Mouse (Mus musculus) G1E (cell line): Measurements from ENCODE around the gene Tenm2. TPM values are rescaled to one million over a fixed set of nuclear protein-coding genes. Genes with fewer than 3 reads are reported as not detected.

Source experiments
- ATAC-seq: 2 replicates; pipeline ENCODE4 v1.8.0; 2016; ENCODE audit warnings: mild to moderate bottlenecking; ENCODE audit not compliant: insufficient number of reproducible peaks, poor library complexity, low FRiP score, severe bottlenecking; ENCODE audit errors: extremely low read depth
- DNase-seq: peaks from one replicate; pipeline ENCODE4 v3.0.0; 2012; ENCODE audit warnings: low spot score
- H3K27me3 ChIP-seq: 2 replicates; pipeline ENCODE4 v1.6.1; 2012; ENCODE audit warnings: mild to moderate bottlenecking, low read length, inconsistent platforms; ENCODE audit not compliant: insufficient read depth
- H3K36me3 ChIP-seq: replicated peaks from 2 replicates; pipeline ENCODE3; 2012; ENCODE audit warnings: mild to moderate bottlenecking, inconsistent platforms
- H3K4me1 ChIP-seq: 2 replicates; pipeline ENCODE4 v1.6.1; 2012; ENCODE audit warnings: low read depth, low read length, inconsistent platforms, mixed read lengths; ENCODE audit not compliant: insufficient read depth
- H3K4me3 ChIP-seq: 2 replicates; pipeline ENCODE4 v1.5.1; 2012; ENCODE audit warnings: low read depth, mild to moderate bottlenecking, inconsistent platforms, low read length, moderate library complexity, mixed read lengths
- H3K9me3 ChIP-seq: replicated peaks from 2 replicates; pipeline ENCODE4 v1.6.1; 2012; ENCODE audit warnings: inconsistent platforms
- CTCF ChIP-seq: IDR thresholded peaks from 2 replicates; pipeline ENCODE4 v1.5.1; 2012; ENCODE audit warnings: low read depth, low read length, inconsistent platforms, mixed read lengths
- GATA1 ChIP-seq: IDR thresholded peaks from 2 replicates; pipeline ENCODE4 v1.6.1; 2012; ENCODE audit warnings: borderline replicate concordance, low read length, inconsistent platforms, mixed read lengths
- GATA2 ChIP-seq: IDR thresholded peaks from 2 replicates; pipeline ENCODE4 v1.6.1; 2012; ENCODE audit warnings: low read depth, low read length, inconsistent platforms, borderline replicate concordance
- POLR2AphosphoS5 ChIP-seq: IDR thresholded peaks from 2 replicates; pipeline ENCODE4 v1.6.1; 2012; ENCODE audit warnings: low read depth, low read length, inconsistent platforms; ENCODE audit not compliant: insufficient replicate concordance
- TAL1 ChIP-seq: conservative IDR thresholded peaks from 2 replicates; pipeline ENCODE4 v1.6.1; 2012; ENCODE audit warnings: low read depth, low read length, inconsistent platforms, mixed read lengths
- polyA plus RNA-seq: library from polyadenylated mRNA; stranded (reverse); fragments of >175 nt; gene quantifications from 2 replicates; pipeline ENCODE4 v1.2.3, GENCODE M21; 2012
- total RNA-seq, 2 experiments: library from RNA; stranded (forward) in 1 of 2; stranded (reverse) in 1 of 2; fragments of 200-1000 nt in 1 of 2; fragments of >200 nt in 1 of 2; fragmentation: Nextera tagmentation in 1 of 2; gene quantifications; 2 replicates each; pipeline ENCODE4 v1.2.3; 2014 to 2017

Tenm2 gene
- total and polyA plus RNA-seq, 3 experiments: 0.44 TPM; not detected in 2

DNA sequence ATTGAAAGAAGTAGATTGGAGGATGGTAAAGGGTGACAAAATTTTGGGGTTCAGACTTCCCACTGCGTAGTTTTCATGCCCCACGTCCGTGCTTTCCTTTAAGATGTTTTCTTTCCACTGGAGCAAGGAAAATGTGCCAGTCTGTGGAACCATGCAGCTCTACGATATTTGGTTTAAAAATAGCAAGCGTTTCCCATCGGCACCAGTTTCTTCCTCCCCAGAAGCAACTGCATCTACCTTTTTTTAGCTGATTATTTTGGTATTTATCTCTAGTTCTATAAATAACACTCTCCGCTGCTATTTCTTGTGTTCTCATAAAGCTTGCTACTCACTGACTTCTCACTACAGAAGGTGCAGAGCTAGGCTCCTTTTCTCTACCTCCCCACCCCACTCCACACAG lies 864.0 kb downstream of the Tenm2 start:
- Histone ChIP-seq H3K9me3 (peaks cover 32% of the 10 kb centered on the region), H3K27me3 (no peaks in the 10 kb centered on the region), H3K4me3 (no peak overlapping the region), H3K4me1 (no peaks in the 10 kb centered on the region), H3K36me3 (no peaks in the 10 kb centered on the region)
- ATAC-seq: no peak
- DNase-seq: no peak
- TF ChIP-seq GATA1: no peak
- TF ChIP-seq CTCF: no peak
- TF ChIP-seq POLR2AphosphoS5: no peak
- TF ChIP-seq GATA2: no peak
- no peak for TF ChIP-seq TAL1

DNA sequence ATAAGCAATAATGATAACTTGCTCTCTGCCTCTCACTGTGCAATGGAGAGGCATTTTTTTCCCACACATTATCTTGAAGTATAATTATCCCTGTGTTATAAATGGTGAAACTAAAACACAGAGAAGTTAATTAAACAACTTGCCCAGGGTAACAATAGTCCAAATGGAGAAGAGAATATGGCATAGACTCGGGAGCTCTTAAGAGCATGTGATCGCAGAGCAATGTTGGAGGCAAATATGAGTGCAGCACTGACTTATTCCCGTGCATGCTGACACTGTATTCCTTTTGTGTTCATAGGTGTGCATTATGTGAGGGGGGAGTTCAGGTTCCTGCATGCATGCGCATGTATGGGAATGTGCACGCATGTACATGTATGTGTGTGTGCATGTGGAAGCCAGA lies 870.7 kb downstream of the Tenm2 start:
- ATAC-seq (no peak), DNase-seq (no peak)
- H3K36me3 ChIP-seq: no peaks in the 10 kb centered on the region
- H3K9me3 ChIP-seq: peaks cover 45% of the 10 kb centered on the region
- no peaks in the 10 kb centered on the region for H3K4me1 ChIP-seq
- no peak overlapping the region for H3K4me3 ChIP-seq
- no peak for TF ChIP-seq GATA2
- no peak for TF ChIP-seq CTCF
- no peak for TF ChIP-seq TAL1
- no peak for TF ChIP-seq POLR2AphosphoS5
- TF ChIP-seq GATA1: no peak
- H3K27me3 ChIP-seq: no peaks in the 10 kb centered on the region

DNA sequence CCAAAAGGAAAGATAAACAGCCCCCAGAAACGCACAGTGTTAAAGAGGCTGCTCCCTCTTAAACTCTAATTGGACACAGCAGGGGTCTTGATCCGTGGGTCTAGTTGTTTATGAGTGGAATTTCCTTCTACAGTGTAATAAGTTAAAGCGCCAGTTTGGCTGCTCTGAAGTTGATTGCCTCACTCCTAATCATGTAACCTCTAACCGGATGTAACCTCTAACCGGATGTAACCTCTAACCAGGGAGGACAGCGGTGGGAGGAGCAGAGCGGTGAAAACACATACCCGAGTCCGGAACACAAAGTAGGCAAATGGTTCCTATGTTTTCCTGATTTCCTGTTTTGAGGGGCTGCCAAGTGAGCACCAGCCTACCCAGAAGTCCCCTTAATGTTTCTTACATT lies 871.3 kb downstream of the Tenm2 start:
- ATAC-seq (no peak), DNase-seq (no peak)
- Histone ChIP-seq H3K27me3 (no peaks in the 10 kb centered on the region), H3K4me3 (no peak overlapping the region), H3K36me3 (no peaks in the 10 kb centered on the region), H3K9me3 (peaks cover 42% of the 10 kb centered on the region), H3K4me1 (no peaks in the 10 kb centered on the region)
- TF ChIP-seq CTCF: no peak
- no peak for TF ChIP-seq TAL1
- TF ChIP-seq GATA1: no peak

DNA sequence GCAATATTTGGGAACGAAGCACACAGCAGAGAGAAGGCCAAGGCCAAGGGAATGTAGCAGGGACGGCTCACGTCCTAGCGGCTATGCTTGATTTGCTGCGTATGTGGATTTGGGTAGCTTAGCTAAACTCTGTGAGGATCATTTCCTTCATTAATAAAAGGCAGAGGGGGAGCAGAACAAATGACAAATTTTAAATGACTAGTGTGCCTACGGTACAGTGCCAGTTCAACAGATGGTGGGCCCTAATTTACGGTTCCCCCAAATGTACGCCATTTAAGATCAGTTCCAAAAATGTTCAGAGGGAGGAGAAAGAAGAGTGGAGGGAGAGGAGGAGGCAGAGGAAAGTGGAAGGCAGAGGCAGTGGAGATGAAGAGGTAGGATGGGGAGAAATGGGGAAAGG lies 873.2 kb downstream of the Tenm2 start:
- Histone ChIP-seq H3K27me3 (no peaks in the 10 kb centered on the region), H3K4me3 (no peak overlapping the region), H3K4me1 (no peaks in the 10 kb centered on the region), H3K9me3 (peaks cover 44% of the 10 kb centered on the region), H3K36me3 (no peaks in the 10 kb centered on the region)
- ATAC-seq: no peak
- DNase-seq: no peak
- TF ChIP-seq GATA1: no peak
- no peak for TF ChIP-seq CTCF
- TF ChIP-seq POLR2AphosphoS5: no peak
- no peak for TF ChIP-seq TAL1
- no peak for TF ChIP-seq GATA2

DNA sequence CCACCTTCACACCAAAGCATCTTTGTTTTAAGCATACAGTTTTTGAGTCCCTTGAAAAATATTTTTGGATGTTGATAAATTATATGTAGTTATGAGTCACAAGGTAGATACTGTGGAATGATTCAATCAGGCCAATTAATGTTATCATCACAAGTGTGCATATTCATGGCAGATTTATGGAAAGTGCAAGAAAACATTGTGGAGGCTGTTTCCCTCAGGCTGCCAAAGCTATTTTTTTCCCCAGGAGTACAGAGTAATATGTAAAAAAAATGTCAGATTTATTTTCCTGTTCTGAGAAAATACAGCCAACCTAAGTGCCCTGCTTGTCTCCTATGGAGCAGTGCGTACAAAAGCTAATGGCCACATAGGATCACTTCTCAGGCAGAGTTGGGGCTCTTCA lies 882.5 kb downstream of the Tenm2 start:
- Histone ChIP-seq H3K36me3 (no peaks in the 10 kb centered on the region), H3K9me3 (peaks cover 20% of the 10 kb centered on the region), H3K4me3 (no peak overlapping the region), H3K27me3 (no peaks in the 10 kb centered on the region), H3K4me1 (no peaks in the 10 kb centered on the region)
- DNase-seq: no peak
- ATAC-seq: no peak
- TF ChIP-seq GATA2 (no peak), POLR2AphosphoS5 (no peak), CTCF (no peak), GATA1 (no peak)

DNA sequence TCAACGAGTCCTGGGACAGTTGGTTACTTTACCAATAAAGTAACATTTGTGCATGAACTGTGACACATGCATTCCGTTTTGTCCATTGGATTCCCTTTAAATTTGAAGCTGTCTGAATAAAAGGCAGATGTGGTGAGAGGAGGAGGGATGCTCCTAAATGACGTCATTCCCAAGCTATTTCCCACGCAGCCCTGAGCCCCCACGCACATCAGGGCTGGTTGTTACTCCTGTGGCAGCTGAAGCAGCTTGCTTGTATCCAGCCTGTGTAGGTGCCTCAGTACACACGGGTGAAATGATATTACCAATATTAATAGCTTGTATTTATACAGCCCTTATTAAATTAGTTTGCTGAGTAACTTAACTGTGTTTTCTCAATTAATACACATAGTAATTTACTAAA lies 884.0 kb downstream of the Tenm2 start:
- peaks cover 16% of the 10 kb centered on the region for H3K9me3 ChIP-seq
- TF ChIP-seq TAL1 (no peak), POLR2AphosphoS5 (no peak), GATA1 (no peak), GATA2 (no peak), CTCF (no peak)
- no peaks in the 10 kb centered on the region for H3K4me1 ChIP-seq
- H3K4me3 ChIP-seq: no peak overlapping the region
- DNase-seq (no peak), ATAC-seq (no peak)
- H3K36me3 ChIP-seq: no peaks in the 10 kb centered on the region
- no peaks in the 10 kb centered on the region for H3K27me3 ChIP-seq

DNA sequence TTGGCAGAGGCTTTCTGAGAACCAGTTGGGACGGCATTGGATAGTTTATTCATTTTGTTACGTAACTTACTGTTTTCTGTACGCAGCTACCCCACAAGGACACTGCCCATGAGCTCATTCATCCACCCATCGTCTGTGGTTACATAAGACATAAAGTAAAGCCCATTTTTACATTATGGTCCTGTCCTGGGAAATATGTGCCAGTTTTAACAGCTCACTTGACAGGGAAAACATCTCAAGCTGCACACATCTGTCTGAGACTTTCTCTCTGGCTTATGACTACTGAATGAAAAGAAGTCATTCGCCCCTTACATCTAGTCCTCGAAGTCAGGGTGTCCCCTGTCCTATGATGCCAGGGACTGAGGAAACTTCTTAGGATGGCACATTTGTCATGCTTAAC lies 884.4 kb downstream of the Tenm2 start:
- H3K9me3 ChIP-seq: peaks cover 14% of the 10 kb centered on the region
- H3K4me1 ChIP-seq: no peaks in the 10 kb centered on the region
- H3K27me3 ChIP-seq: no peaks in the 10 kb centered on the region
- DNase-seq: no peak
- no peak overlapping the region for H3K4me3 ChIP-seq
- no peaks in the 10 kb centered on the region for H3K36me3 ChIP-seq
- TF ChIP-seq GATA2: no peak
- no peak for TF ChIP-seq CTCF
- TF ChIP-seq POLR2AphosphoS5: no peak
- no peak for TF ChIP-seq TAL1
- no peak for TF ChIP-seq GATA1
- ATAC-seq: no peak
